Mouse (Mus musculus) cortical plate, adult 2 months (tissue): Measurements from ENCODE around the gene Cdk17. TPM values are rescaled to one million over a fixed set of nuclear protein-coding genes. Genes with fewer than 3 reads are reported as not detected.

Source experiments
- H3K27ac ChIP-seq: fragments of 200-500 bp; 2 replicates; pipeline ENCODE4 v1.5.1; 2012; ENCODE audit warnings: low read length, control low read depth, inconsistent platforms; ENCODE audit not compliant: insufficient read depth
- H3K4me1 ChIP-seq: fragments of 200-500 bp; 2 replicates; pipeline ENCODE4 v1.6.1; 2011; ENCODE audit warnings: low read length; ENCODE audit not compliant: control insufficient read depth, insufficient read depth
- H3K4me3 ChIP-seq: fragments of 200-500 bp; 2 replicates; pipeline ENCODE4 v1.5.1; 2011; ENCODE audit warnings: mild to moderate bottlenecking, low read length, control low read depth; ENCODE audit not compliant: insufficient read depth
- CTCF ChIP-seq: fragments of 200-500 bp; IDR thresholded peaks from 2 replicates; pipeline ENCODE4 v1.5.1; 2011; ENCODE audit warnings: mild to moderate bottlenecking, control low read depth, low read length; ENCODE audit not compliant: insufficient read depth; ENCODE audit errors: extremely low read depth
- POLR2A ChIP-seq: fragments of 200-500 bp; IDR thresholded peaks from 2 replicates; pipeline ENCODE4 v1.6.1; 2011; ENCODE audit warnings: mild to moderate bottlenecking, low read length, control low read depth; ENCODE audit not compliant: insufficient read depth; ENCODE audit errors: extremely low read depth
- polyA plus RNA-seq: library from polyadenylated mRNA; depleted of rRNA; stranded (reverse); fragments of >200 nt; gene quantifications from 2 replicates; pipeline ENCODE4 v1.2.3, GENCODE M21; 2012

Cdk17 gene
- polyA plus RNA-seq, 1 experiment: 142 TPM

- TF ChIP-seq CTCF (peak; percentile 95), POLR2A (no peak)
- Histone ChIP-seq H3K4me1 (no peaks in the 10 kb centered on the region), H3K4me3 (no peak overlapping the region), H3K27ac (no peak overlapping the region)
Measured at GRCm38 (mm10) chr10:93291843-93292242, 131.2 kb downstream of the Cdk17 start.

GRCm38 (mm10) chr10:93293621-93294020 is 132.9 kb downstream of the Cdk17 start:
- TF ChIP-seq CTCF: no peak
- no peak overlapping the region for H3K4me3 ChIP-seq
- no peak overlapping the region for H3K27ac ChIP-seq
- no peaks in the 10 kb centered on the region for H3K4me1 ChIP-seq

- Histone ChIP-seq H3K27ac (peak overlapping the region; percentile 39; the same call in 1 of the 2 replicates), H3K4me3 (no peak overlapping the region), H3K4me1 (no peaks in the 10 kb centered on the region)
- no peak for TF ChIP-seq POLR2A
- TF ChIP-seq CTCF: no peak
Measured at GRCm38 (mm10) chr10:93294547-93295219, 134.0 kb downstream of the Cdk17 start.

GRCm38 (mm10) chr10:93297774-93298173 is 137.1 kb downstream of the Cdk17 start:
- no peak overlapping the region for H3K4me3 ChIP-seq
- no peak overlapping the region for H3K27ac ChIP-seq
- no peaks in the 10 kb centered on the region for H3K4me1 ChIP-seq
- TF ChIP-seq POLR2A (no peak), CTCF (no peak)

GRCm38 (mm10) chr10:93298208-93298607 is 137.5 kb downstream of the Cdk17 start:
- Histone ChIP-seq H3K27ac (no peak overlapping the region), H3K4me1 (no peaks in the 10 kb centered on the region), H3K4me3 (no peak overlapping the region)
- no peak for TF ChIP-seq CTCF

- H3K4me3 ChIP-seq: no peak overlapping the region
- no peak overlapping the region; the same call in 1 of the 2 replicates for H3K27ac ChIP-seq
- H3K4me1 ChIP-seq: no peaks in the 10 kb centered on the region
- TF ChIP-seq POLR2A (no peak), CTCF (no peak)
Measured at GRCm38 (mm10) chr10:93301831-93302230, 141.2 kb downstream of the Cdk17 start.

GRCm38 (mm10) chr10:93303231-93303630 is 142.6 kb downstream of the Cdk17 start:
- TF ChIP-seq POLR2A: no peak
- no peak for TF ChIP-seq CTCF
- Histone ChIP-seq H3K4me3 (no peak overlapping the region), H3K4me1 (no peaks in the 10 kb centered on the region), H3K27ac (no peak overlapping the region)

GRCm38 (mm10) chr10:93305946-93306345 is 145.3 kb downstream of the Cdk17 start:
- no peak overlapping the region for H3K27ac ChIP-seq

GRCm38 (mm10) chr10:93306367-93306766 is 145.7 kb downstream of the Cdk17 start:
- no peak overlapping the region for H3K27ac ChIP-seq
- H3K4me1 ChIP-seq: peaks cover 3% of the 10 kb centered on the region; the same call in 1 of the 2 replicates
- no peak overlapping the region for H3K4me3 ChIP-seq
- TF ChIP-seq CTCF: no peak
- TF ChIP-seq POLR2A: no peak

More at GRCm38 (mm10) chr10:93305946-93306345, 145.3 kb downstream of the Cdk17 start:
- Histone ChIP-seq H3K4me3 (no peak overlapping the region), H3K4me1 (peaks cover 3% of the 10 kb centered on the region; the same call in 1 of the 2 replicates)
- TF ChIP-seq POLR2A (no peak), CTCF (no peak)
